Mouse (Mus musculus): ENCODE data around the gene Cwc22.
A peak's percentile ranks its signal among the peaks of the same experiment; 100 is the strongest.

Cwc22 gene

DNA sequence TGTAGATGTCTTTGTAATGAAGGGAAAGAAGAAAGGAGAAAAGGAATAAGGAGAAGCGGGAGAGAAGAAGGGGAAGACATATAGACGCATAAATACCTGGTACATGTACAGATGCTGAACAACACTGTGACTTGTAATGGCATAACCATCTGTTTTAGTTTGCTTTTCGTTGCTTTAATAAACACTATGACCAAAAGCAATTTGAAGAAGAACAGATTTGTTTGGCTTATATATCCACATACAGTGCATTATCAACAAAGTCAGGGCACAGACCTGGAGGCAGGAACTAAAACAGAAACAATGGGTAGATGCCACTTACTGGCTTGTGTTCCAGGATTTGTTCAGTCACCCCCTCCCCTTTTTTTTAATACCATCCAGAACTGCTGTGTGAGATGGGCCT is 24.4 kb upstream of the Cwc22 start:
- no peak for DNase-seq (ENCODE audit: low spot score in 2 of 2)

DNA sequence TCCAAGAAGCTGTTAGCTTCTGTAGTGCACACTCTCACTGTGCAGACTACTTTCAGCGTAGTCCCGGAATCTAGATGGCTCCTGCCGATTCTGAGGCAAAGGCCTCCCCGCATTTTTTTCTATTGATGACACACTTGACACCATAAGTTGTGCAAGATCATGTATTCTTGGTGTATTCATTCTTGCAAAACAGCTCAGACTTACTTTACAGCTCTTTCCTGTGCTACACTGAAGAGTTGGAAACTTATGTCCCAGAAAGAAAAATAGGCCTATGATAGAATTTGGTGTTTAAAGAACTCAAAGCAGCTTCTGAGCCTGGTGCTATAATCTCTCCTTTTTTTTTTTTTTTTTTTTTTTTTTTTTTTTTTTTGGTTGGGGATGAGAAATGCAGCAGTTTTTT is 23.8 kb upstream of the Cwc22 start:
- no peak for DNase-seq (ENCODE audit: low spot score in 2 of 2)

DNA sequence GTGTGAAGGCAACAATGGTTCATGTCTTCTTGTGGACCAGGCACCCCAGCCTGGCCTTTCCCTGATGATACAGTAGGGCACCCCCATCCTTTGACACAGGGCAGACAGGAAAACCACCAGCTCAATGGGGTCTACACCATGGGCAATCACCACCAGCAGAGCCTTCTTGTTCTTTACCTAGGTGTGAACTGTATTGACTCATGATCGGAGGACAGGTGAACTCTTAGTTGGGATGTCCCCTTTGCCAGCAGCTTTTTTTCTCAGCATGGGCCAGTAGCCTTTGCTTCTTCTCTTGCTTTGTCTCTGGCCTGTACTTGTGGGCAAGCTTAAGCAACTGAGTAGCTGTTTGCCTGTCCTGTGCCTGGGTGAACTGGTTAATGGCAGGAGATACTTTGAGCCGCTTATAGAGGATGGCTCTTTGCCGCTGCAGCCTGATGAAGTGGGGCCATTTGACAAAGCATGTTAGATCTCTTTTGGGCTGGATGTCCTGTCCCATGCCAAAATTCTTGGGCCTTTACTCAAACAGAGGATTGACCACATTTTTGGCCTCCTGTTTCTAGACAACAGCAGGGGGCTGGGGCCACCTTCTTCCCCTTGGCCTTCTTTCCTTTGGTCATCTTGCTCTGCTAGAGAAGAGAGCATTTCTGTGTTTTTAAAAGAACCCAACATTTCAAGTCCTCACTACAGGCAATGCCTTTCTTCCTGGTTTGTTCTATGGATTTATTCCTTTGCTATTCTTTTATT is 16.4 kb upstream of the Cwc22 start:
- no peak for DNase-seq (ENCODE audit: low spot score in 2 of 2)

DNA sequence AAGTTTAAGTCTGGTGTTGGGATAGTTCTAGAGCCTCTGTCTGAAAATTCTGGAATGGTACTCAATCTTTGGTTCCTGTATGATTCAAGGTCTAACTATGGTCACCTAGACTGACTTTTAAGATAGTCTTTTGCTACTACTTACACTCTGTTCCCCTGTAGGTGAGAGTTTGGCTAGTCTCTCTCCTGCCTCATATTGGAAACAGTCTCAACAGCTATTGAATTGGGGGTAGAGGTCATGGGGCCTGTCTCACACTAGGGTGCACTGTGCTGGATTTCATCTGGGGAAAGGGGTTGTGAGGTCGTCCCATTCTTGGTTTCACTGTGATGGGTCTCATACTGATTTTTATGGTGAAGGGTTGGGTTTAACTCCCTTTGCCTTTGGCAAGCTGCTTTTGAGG is 15.1 kb upstream of the Cwc22 start:
- no peak for DNase-seq (ENCODE audit: low spot score in 2 of 2)

DNA sequence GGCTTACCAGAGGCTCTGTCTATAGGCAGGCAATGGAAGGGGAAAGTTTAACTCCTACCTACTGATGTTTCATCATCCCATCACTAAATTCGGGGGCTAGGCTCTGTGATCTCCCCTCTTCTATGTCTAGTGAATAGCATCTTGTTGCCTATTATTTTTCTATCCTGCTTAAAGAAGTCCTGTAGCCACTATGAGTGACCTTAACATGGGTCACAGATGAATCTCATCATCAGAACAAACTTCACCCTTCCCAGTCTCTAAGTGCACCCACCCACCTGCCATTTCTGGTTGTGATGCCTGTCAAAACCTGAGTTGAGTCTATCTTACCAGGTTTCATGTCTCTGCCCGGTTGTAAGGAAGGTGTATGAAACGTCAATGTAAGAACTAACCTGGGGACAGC is 14.5 kb upstream of the Cwc22 start:
- no peak for DNase-seq (ENCODE audit: low spot score in 2 of 2)

DNA sequence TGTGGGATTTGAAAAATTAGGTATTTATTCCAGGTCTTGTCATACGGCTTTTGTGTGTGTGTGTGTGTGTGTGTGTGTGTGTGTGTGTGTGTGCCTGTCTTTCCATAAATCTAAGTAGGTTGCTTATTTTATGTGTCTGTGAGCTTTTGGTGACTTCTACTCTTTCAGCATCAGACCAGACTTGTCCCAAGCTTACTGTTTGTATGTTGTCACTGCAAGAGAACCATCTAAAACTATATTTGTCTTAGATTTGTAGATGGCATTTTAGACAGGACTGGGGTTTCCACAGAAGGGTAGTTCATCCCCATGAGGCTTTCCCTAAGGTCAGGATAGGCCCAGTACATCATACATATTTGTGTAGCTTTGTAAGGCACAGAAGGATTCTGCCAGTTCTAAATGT is 13.2 kb upstream of the Cwc22 start:
- no peak for DNase-seq (ENCODE audit: low spot score in 2 of 2)

DNA sequence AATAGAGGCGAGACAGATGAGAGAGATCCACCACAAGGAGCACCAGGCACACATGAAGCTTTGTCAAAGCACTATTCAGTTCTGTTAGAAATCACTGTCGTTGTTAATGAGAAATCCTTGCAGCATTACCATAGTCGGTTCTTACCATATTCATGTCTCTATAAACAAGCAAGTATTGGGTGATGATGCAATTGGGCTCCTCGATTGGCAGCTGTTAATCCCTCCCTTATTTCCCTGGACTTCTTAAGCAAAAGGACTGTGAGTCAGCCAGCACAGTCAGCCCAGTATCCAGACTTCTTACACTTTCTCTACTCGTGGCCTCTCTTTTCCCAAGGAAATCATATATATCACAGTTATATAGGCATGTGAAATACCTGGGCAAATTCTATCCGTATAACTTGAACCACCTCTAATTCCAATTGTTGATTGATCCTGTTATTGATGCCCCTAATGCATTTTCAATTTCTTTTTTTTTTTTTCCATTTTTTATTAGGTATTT is 5.3 kb upstream of the Cwc22 start:
- peak in 1 of 2 experiments; percentile 1 for DNase-seq (ENCODE audit: low spot score in 2 of 2)

DNA sequence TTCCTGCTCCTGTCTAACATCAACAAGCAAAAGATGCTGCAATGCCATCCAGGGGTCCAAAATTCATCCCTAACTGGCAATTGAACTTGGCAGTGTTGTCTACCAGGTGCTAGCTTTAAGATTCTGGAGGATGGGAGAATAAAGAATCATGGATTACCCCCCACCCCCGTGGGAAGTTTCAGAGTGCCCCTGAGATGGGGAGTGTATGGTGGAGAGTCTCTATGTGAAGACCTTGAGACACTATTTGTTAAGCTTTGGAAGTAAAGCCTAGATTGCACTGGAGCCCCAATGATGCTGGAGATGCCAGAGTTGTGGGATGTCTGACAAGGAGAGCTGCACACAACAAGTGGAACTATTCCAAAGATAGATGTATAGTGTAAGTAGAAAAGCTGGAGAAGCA is 3.9 kb upstream of the Cwc22 start:
- DNase-seq (ENCODE audit: low spot score in 2 of 2): no peak

DNA sequence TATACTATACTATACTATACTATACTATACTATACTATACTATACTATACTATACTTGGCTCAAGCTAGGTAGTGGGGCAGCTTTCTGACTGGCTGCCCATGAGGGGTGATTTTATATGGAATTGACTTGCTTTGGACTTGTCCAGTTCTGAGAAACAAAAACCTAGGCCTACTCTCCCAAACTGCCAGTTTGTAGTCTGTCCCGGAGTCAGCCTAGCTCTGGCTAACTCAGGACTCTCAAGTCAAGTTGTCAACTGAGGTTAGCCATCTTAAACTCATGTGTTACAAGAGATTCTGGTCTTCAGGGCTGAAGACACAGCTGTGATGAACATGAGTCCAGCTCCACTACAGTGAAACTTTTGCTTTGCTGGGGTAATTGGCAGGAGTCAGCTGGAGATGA is 3.3 kb upstream of the Cwc22 start:
- no peak for DNase-seq (ENCODE audit: low spot score in 2 of 2)

DNA sequence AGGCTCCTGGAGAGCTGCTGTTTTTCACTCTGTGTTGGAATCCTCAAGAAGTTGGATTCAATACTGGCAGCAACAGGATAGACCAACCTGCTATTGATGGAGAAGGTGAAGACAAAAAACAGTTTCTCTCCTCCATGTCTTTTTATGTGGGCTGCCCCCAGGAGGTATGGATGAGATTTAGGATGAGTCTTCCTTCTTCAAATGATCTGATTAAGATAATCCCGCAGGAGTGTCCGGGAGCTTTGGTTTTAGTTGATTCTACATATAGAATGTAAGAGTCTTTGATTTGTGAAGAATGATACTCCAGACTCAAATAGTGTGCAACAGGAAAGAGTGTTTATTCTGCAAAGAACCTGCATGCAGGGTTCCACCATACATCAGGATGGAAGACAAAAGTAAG is 2.7 kb upstream of the Cwc22 start:
- DNase-seq (ENCODE audit: low spot score in 2 of 2): no peak

DNA sequence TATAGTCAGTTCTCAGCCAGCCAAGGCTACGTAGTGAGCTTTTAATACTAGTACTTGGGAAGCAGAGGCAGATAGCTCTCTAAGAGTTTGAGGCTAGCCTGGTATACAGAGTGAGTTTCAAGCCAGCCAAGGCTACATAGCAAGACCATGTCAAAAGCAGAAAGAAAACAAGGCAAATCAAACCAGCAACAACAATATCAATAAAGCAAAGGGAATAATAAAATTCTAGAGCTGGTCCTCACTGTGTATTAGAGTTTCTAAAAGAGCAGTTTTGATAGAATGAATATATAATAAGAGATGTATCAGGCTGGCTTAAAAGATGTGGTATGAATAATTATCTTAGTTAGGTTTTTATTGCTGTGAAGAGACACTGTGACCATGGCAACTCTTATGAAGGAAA is 2.0 kb upstream of the Cwc22 start:
- no peak for DNase-seq (ENCODE audit: low spot score in 2 of 2)

DNA sequence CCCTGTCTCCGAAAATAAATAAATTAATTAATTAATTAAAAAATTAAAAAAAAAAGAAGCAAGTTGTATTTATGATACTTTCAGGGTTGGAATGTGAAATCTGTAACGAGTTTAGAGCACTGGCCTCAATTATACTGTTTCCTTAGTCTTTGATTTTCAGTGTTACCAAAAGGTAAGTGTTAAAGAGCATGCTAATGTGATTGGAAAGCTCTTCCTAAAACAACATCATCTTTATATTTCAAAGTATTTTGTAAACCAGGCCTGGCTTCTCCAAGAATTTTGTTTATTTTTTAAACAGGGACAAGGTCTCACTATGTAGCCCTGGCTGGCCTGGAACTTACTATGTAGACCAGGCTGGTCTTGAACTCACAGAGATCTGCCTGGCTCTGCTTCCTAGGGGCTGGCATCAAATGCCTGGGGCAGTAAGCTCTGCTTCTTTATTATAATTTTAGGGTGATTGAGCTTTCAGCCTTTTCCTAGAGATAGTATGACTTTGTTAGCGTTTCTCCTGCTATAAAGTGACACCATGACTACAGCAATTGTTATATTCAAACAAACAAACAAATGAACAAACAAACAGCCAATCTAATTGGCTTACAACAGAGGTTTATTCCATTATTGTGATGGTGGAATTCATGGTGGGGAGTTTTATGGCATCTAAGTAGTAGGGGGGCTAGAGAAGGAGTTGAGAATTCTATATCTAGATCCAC is 1.1 kb upstream of the Cwc22 start:
- no peak for DNase-seq (ENCODE audit: low spot score in 2 of 2)

DNA sequence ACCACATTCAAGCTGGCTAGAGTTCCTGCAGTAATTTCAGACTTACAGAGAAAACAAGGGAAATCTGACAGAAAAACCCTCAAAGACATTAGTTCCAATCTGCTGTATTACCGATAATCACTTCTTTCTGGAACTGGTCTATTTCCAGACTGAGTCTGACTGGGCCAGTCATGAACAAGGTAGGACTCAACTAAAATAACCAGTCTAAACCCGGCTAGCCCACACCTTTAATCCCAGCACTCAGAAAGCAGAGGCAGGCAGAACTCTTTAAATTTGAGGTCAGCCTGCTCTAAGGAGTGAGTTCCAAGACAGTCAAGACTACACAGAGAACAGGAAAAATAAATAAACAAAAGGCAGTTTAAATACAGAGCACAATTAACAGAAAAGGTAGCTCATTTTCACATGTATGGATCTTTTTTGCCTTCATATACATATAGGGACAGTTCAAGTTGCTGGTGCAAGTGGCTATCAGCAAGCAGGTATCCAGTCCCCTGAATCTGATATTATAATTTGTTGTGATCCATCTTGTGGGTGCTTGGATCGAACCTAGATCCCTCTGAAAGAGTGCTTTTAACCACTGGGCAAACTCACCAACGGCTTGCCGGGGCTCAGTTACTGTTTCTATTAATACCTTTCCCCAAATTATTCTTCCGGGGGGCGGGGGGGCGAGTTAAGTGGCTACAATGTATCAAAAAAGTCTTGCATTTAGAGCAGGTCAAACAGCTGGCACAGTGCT is 1.1 kb downstream of the Cwc22 start:
- DNase-seq (ENCODE audit: low spot score in 2 of 2): no peak

DNA sequence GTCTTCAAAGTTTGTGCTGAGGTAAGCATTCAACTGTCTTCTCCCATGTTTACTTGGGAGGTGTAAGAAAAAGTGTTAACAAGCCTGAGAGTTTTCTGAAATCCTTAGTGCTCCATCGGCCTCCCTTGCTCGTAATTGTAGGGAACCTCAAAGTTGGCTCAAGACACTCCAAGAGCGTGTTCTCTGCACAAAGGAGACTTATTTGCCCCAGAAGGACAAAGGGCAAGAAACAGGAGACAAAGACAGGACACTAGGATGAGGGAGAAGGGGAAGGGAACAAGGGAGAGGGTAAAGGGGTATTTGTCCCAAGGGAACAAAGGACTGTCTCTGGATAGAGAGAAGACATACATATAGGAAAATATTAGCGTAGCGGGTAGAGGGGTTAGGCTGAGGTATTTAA is 1.9 kb downstream of the Cwc22 start:
- no peak for DNase-seq (ENCODE audit: low spot score in 2 of 2)

DNA sequence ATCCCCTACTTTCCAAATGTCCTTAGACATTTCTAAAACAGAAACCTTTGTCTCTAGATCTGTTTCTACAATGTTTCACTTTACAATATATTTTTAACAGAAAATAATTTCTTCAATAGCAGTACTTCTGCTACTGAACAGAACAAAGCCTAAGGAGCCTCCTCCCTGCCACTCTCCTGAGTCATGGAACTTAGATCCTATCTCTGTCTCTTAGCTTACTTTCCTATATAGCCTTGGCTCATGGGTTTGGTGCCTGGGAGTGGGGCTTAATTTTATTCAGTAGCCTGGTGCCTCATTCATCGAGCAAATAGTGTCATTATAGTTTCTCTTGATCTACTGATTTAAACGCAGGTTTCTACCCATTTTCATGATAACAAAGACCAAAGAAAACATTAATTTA is 4.2 kb downstream of the Cwc22 start:
- DNase-seq (ENCODE audit: low spot score in 2 of 2): no peak

DNA sequence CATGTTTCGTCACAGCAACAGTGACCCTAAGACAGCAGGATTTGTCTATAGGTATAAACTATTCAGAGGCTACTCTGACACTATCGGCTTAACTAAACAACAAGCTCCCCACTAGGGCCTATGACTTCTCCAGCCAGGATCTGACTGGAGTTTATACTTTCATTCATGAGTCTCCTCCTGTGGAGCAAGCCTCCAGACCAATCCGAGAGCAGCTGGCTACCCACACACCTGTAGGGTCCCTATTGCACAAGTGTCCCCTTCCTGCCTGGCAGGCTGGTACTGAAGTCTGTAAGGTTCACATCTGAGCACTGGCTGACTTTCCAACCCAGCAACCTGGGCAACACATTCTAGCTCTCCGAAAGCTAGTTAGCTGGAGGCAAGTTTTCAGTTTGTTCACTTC is 7.9 kb downstream of the Cwc22 start:
- no peak for DNase-seq (ENCODE audit: low spot score in 2 of 2)

DNA sequence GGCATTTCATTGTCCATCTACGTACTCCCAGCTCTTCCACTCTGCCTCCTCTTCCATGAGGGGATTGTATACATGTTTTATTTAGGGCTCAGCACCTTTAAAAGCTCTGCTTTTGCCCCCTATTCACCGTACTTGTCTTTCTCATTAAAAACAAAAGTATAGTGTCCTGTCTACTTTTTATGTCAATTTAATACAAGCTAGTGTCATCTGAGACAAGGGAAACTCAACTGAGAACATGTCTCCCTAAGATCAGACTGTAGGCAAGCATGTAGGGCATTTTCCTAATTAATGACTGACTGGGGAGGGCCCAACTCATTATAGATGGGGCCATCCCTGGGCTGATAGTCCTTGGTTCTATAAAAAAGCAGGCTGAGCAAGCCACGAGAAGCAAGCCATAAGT is 8.4 kb downstream of the Cwc22 start:
- DNase-seq (ENCODE audit: low spot score in 2 of 2): no peak

DNA sequence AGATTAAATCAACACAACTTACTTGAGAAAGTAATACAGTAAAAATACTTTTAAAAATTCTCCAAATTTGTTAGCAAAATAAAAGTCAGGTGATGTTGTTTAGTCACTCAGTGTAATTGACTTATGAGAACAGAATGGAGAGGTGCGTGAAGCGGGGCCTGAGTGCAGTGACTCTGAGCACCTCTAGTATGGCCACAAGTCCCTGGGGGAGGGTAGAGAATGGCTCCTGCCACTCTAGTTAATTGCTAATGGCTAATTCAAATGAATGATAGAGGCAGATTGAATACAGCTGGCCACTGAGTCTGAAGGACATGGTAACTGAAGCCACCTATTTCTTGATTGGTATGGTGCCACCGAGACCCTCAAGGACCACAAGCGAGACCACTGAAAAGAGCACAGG is 12.0 kb downstream of the Cwc22 start:
- DNase-seq (ENCODE audit: low spot score in 2 of 2): no peak

DNA sequence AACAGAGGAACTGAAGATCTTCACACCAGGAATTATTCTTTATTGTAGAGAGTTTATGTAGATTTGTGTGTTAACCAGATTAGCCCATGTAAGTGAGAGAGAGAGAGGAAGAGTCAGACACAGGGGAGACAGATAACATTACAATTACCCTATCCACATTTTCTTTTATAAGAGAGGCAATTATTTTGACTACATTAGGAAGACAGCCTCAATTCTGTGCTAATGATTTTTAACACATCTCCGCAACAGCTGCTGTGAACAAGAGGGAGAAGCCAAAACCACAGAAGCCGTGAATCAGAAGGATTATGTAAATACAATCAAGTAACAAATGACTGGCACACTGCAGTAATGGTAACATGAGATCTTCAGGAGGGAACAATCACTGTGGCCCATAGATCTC is 12.5 kb downstream of the Cwc22 start:
- DNase-seq (ENCODE audit: low spot score in 2 of 2): no peak

DNA sequence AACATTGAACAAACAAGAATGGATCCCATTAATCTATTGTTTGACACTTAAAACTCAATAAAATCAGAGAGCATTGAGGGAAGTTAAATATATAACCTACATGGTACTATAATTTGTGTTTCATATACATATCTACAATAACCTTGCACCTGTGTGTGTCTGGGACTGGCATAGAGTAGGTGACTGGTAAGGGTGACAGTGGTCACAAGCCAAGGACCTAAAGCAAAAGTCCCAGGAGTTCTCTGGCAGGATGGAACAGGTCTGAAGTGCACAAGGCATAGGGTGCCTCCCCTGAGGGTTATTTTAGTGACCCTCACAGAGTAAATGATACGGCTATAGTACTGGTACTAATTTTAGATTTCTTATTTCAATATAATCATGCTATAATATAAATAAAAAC is 14.2 kb downstream of the Cwc22 start:
- no peak for DNase-seq (ENCODE audit: low spot score in 2 of 2)

DNA sequence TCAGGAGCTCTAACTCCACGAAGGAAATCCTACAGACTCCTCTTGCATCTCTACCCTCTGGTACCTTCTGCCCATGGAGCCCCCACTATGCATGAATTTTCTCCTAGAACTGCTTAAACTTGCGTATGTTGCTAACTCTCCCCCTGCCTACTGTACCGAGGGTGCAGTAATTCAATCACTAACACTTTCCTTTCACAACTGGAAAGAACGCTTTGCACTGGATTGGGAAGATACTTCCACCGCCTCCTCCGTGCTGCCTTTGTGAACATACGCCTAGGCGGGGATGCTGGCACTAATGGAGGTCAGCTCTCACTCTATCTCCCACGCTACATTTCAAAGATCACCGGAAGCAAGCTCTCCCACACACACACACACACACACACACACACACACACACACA is 17.8 kb downstream of the Cwc22 start:
- no peak for DNase-seq (ENCODE audit: low spot score in 2 of 2)

DNA sequence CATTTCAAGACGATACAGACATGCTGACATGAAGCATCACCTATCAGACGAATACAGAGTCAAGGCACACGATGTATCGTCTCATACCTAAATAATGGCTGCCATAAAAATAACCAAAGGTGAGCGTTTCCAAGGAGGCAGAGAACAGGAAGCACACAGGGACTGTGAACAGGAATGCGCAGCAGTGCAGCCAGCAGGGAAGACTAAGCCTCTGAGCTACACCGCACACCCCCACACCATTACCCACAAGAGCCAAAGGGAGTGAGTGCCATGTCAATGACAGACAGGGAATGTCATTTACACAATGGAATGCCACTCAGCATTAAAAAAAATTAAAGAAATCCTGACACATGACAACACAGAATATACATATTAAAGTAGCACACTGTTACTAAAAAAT is 19.7 kb downstream of the Cwc22 start:
- DNase-seq (ENCODE audit: low spot score in 2 of 2): no peak

DNA sequence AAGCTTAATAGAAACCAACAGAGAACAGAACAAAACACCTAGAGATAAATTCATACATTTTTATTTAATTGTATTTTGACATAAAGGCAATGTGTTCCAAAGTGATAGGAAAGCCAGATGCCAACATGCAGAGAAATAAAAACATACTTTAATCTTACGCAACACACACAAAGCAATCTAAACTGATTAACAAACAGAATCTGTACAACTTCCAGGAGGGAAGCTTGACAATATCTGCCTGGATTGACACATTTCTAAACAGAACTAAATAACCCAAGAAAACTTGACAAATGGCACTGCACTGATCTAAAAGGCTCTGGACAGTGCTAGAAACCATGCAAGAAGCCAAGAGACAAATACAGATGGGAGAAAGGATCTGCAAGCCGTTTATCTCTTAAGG is 20.2 kb downstream of the Cwc22 start:
- DNase-seq (ENCODE audit: low spot score in 2 of 2): no peak
